Mouse (Mus musculus) thymus, postnatal 4 days (tissue): ENCODE data around the gene Disc1.

Experiments used
- DNase-seq: peaks from one replicate; pipeline ENCODE4 v3.0.0; 2021

The Disc1 gene

DNA sequence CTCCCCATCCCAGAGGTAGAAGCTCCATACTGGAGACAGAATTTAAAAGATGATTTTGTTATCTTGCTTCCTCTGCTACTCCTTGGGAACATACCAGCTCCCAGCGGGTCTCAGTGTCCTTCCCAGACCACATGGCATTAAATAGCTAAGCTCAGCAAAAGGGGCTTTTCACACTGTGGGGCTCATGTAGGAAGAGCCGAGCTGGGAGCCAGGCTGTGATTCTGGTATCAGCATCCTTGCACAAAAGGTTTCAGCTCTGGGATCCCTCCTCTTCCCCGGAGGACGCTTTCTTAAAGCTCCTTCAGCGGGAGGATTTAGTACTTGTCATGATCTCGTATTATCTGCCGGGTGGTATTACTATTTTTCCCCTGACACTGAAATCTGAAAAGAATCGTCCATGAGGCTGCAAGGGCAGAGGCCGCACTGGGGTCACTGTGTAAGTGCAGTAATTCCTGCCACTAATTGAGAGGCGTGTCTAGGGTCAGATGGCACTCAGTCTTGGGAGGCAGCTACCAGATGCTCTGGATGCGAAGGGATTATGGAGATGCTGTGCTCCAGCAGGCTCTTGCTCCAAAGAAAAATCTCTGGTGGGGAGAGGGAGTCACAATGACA, 223.2 kb downstream of the Disc1 start:
- no peak for DNase-seq

GRCm38 (mm10) chr8:125279156-125279555, 225.2 kb downstream of the Disc1 start:
- DNase-seq = no peak

- no peak for DNase-seq
These were observed 225.9 kb downstream of the Disc1 start for GRCm38 (mm10) chr8:125279892-125280291.

DNA sequence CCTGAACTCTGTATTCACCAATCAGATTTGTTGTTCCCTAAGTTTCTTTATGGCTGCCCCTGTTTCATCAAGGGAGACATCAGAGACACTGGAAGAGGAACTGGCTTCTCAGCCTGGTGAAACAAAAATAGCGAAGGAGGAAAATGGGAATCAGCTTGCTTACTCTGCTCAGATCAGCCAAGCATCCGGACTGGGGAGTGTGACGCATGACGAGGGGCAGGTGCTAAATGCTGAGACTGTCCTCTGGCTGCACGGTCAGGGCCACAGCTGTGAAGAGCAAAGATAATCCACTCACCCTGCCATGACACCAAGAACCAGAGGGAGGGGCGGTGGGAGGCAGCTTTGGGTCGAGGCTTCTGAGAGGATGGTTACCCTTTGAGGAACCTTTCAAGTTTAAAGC, 228.5 kb downstream of the Disc1 start:
- DNase-seq = no peak

DNA sequence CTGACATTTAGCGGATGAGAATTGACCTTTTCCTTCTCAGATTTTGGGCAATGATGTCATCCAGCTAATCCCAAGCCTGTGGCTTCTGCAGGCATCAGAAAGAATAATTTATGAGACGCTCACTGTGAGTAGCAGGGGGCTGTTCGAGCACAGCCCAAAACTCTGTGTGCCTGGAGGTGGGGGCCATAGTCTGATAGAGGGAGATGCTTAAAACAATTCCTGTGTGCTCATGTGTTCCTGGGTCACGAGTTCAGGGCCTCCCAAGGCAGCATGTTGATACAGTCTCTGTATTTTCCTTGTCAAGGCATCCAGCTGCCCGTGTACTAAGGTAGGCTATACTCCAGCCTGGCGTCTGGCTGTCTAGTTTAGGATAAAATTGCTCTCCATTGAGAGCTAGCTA, 229.5 kb downstream of the Disc1 start:
- DNase-seq = no peak

GRCm38 (mm10) chr8:125284875-125285274, 230.9 kb downstream of the Disc1 start:
- no peak for DNase-seq

- DNase-seq = no peak
These were observed 231.4 kb downstream of the Disc1 start for GRCm38 (mm10) chr8:125285391-125285790.

- DNase-seq = no peak
These were observed 232.1 kb downstream of the Disc1 start for GRCm38 (mm10) chr8:125285966-125286681.

GRCm38 (mm10) chr8:125287311-125287710, 233.3 kb downstream of the Disc1 start:
- DNase-seq = no peak

DNA sequence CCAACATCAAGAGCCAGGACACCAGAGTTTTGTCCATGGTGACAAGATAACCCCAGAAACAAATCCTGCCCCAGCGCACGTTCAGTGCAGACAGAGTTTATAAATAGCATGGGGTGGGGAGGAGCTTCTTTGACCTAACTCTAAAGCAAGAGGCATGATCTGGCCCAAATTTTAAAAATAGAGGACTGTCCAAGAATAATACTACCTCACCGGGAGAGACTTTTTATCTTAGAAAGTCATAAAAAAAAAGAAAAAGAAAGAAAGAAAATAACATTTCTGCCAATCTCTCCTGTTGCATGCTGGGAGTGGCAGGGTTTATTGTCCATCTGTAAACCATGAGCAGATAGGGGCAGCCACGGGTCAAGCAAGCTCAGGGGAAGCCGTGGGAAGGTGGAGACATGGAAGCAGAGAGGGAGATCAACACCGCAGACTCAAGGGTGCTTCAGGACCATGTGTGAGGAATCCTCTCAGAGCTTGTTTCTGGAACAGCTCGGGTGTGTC, 233.9 kb downstream of the Disc1 start:
- no peak for DNase-seq

- DNase-seq = no peak
These were observed 237.5 kb downstream of the Disc1 start for GRCm38 (mm10) chr8:125291506-125291905.

DNA sequence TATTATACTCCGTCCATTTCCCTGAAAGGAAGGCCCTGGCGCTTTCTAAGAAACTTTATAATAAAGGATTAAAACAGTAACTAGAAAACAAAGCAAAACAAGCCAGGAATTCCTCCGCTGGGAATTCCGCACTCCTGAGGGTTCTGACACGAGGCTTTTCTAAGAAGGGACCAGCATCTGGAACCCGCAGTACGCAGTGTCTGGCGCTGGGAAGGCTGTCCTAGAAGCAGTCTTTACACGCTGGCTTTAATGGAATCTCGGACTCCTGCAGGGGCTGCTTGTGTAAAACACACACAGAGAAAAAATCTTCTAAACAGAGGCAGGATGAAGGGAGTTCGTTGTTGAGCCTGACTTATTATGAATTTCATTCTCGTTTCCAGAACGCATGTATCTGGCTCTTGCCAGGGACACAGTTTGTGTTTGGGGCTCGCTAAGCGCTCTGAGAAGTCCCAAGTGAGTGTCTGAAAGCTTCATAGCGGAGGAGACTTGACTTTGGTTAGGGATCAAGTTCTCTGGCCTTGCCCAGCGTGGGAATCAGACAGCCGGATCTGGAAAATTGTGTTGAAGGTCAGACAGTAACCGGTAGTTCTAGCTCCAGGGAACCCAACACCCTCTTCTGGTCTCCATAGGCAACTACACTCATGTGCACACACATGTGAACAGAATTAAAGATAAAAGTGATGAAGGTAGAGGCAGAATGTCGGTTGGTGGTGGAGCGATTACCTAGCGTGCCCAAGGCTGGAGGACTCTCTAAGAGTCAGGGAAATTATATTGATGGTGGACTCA, 238.1 kb downstream of the Disc1 start:
- DNase-seq = no peak

DNA sequence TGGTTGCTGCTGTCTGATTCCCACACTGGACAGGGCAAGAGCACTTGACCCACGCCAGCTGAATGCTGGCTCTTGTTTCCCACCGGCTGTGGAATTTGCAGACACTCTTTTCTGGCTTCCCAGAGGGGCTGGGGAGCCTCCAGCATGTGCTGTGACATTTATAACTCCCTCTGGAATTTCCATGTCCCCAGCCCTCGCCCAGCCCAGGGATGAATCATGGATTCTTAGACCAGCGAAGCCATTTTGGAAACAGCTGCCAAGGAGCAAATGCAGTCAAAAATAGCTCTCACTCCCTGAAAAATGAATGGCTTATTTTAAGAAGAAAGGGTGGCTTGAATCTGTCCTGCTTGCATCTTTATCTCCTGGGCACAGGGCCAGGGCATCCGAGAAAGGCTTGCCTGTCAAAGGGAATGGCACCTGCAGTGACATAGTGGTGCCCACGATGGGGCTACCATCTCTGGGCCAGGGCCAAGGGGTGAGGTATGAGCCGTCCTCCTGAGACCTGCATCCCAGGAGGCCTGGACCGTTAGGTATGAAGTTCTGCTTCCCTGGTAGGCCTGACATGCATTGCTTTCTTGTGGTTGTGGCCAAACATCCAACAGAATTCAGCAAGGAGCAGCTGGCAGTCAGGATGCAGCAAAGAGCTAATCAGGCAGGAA, 239.1 kb downstream of the Disc1 start:
- no peak for DNase-seq

DNA sequence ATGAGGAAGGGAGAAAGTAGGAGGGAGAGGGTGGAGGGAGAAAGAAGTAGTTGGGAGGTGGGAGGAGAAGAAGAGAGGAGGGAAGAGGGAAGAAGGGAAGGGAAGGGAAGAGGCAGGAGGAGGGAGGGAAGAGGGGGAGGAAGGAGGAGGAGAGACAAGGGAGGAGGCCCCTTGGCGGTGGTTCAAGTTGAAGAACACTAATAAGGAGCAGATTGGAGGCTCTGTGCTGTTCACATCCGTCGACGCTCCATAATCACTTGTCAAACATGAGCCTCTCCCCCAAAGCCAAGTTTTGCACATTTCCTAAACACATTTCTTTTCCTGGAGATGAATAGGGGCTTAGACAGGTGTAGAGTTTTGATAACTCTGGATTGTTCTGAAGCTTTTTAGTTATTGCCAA, 245.3 kb downstream of the Disc1 start:
- DNase-seq = no peak

GRCm38 (mm10) chr8:125301931-125302361, 248.0 kb downstream of the Disc1 start:
- DNase-seq = no peak

- DNase-seq = no peak
These were observed 252.7 kb downstream of the Disc1 start for GRCm38 (mm10) chr8:125306665-125307064.

- DNase-seq = no peak
These were observed 256.0 kb downstream of the Disc1 start for GRCm38 (mm10) chr8:125309985-125310384.
